Mouse (Mus musculus) kidney, embryonic 16.5 days (tissue): Measurements from ENCODE around the gene 1110065P20Rik. TPM values are rescaled to one million over a fixed set of nuclear protein-coding genes. Genes with fewer than 3 reads are reported as not detected.

ENCODE experiments used
- ATAC-seq: fragments of 200-750 bp; cut with Nextera tagmentation; 2 replicates; pipeline ENCODE4 v1.8.0; 2017; ENCODE audit warnings: moderate TSS enrichment; ENCODE audit not compliant: low FRiP score, low TSS enrichment
- H3K27ac ChIP-seq: fragments of 300-500 bp; sonication (generic); 2 replicates; pipeline ENCODE4 v1.5.1; 2014; ENCODE audit warnings: low read length
- H3K27me3 ChIP-seq: fragments of 300-500 bp; sonication (generic); 2 replicates; pipeline ENCODE4 v1.6.1; 2014; ENCODE audit warnings: low read length, control low read depth, mixed read lengths; ENCODE audit not compliant: insufficient read depth
- H3K36me3 ChIP-seq: fragments of 300-500 bp; sonication (generic); 2 replicates; pipeline ENCODE4 v1.6.1; 2014; ENCODE audit warnings: low read length, control low read depth, mixed read lengths; ENCODE audit not compliant: insufficient read depth
- H3K4me1 ChIP-seq: fragments of 300-500 bp; sonication (generic); 2 replicates; pipeline ENCODE4 v1.6.1; 2014; ENCODE audit warnings: low read length, control low read depth, mixed read lengths; ENCODE audit not compliant: insufficient read depth
- H3K4me2 ChIP-seq: fragments of 300-500 bp; sonication (generic); replicated peaks from 2 replicates; pipeline ENCODE4 v1.6.1; 2014; ENCODE audit warnings: low read depth, low read length
- H3K4me3 ChIP-seq: fragments of 300-500 bp; sonication (generic); 2 replicates; pipeline ENCODE4 v1.5.1; 2014; ENCODE audit warnings: mild to moderate bottlenecking, low read length
- H3K9ac ChIP-seq: fragments of 300-500 bp; sonication (generic); replicated peaks from 2 replicates; pipeline ENCODE4 v1.6.1; 2014; ENCODE audit warnings: low read length
- H3K9me3 ChIP-seq: fragments of 300-500 bp; sonication (generic); 2 replicates; pipeline ENCODE4 v1.6.1; 2016; ENCODE audit warnings: low read length, control low read depth
- WGBS: fragments of 180-500 bp; shearing (Covaris S2); extraction: QIAGEN DNeasy Blood & Tissue Kit; methylation state at CpG from one replicate; pipeline ENCODE4 v1.1.7; 2014; 5-methylcytosine and 5-hydroxymethylcytosine counted together
- polyA plus RNA-seq: library from polyadenylated mRNA; unstranded; fragments of >200 nt; fragmentation: Nextera tagmentation; extraction: Ambion mirVana; gene quantifications from 2 replicates; pipeline ENCODE4 v1.2.1, GENCODE M21; 2015

1110065P20Rik gene
- polyA plus RNA-seq, 1 experiment from 2014 or later: 43.8 TPM

GRCm38 (mm10) chr4:124881341-124881908, 30.4 kb upstream of the 1110065P20Rik start:
- H3K4me3 ChIP-seq: peak overlapping the region; percentile 36
- H3K27me3 ChIP-seq: peaks cover 70% of the 10 kb centered on the region
- H3K4me2 ChIP-seq: peak overlapping the region; percentile 58
- no peaks in the 10 kb centered on the region for H3K36me3 ChIP-seq
- no peaks in the 10 kb centered on the region for H3K4me1 ChIP-seq
- peak; percentile 69; the same call in 1 of the 2 replicates for ATAC-seq
- no peak overlapping the region for H3K27ac ChIP-seq
- H3K9ac ChIP-seq: no peak overlapping the region
- WGBS: 1% methylated on average over 37 of the region's 37 CpGs
- H3K9me3 ChIP-seq: no peaks in the 10 kb centered on the region

- peak within 1 kb of the TSS; percentile 58 for H3K4me2 ChIP-seq
- no peaks in the 10 kb centered on the region for H3K4me1 ChIP-seq
- WGBS: 2% methylated on average over 11 of the region's 11 CpGs
- H3K9ac ChIP-seq: no peak within 1 kb of the TSS
- no peak within 1 kb of the TSS for H3K27ac ChIP-seq
- no peaks in the 10 kb centered on the region for H3K36me3 ChIP-seq
- H3K27me3 ChIP-seq: peaks cover 62% of the 10 kb centered on the region
- H3K9me3 ChIP-seq: no peaks in the 10 kb centered on the region
- no peak for ATAC-seq
- H3K4me3 ChIP-seq: peak within 1 kb of the TSS; percentile 36
These were observed 29.6 kb upstream of the 1110065P20Rik start, which contains the start of gene Epha10 for GRCm38 (mm10) chr4:124880599-124880998. Gene Epha10, plus strand, starts transcription at chr4:124880899.

- Histone ChIP-seq H3K27me3 (no peaks in the 10 kb centered on the region), H3K36me3 (no peaks in the 10 kb centered on the region), H3K4me2 (no peak overlapping the region), H3K27ac (no peak overlapping the region), H3K4me1 (no peaks in the 10 kb centered on the region), H3K9me3 (peaks cover 6% of the 10 kb centered on the region; the same call in 1 of the 2 replicates), H3K9ac (no peak overlapping the region), H3K4me3 (no peak overlapping the region)
- 96% methylated on average over 1 of the region's 1 CpGs for WGBS
- ATAC-seq: no peak
These were observed 21.7 kb upstream of the 1110065P20Rik start for GRCm38 (mm10) chr4:124872719-124873118.

- Histone ChIP-seq H3K4me3 (peak within 1 kb of the TSS; percentile 45), H3K9ac (peak within 1 kb of the TSS; percentile 23; the same call in 1 of the 2 replicates), H3K36me3 (peaks cover 3% of the 10 kb centered on the region; the same call in 1 of the 2 replicates), H3K9me3 (no peaks in the 10 kb centered on the region), H3K4me2 (peak within 1 kb of the TSS; percentile 74), H3K27me3 (peaks cover 25% of the 10 kb centered on the region), H3K27ac (no peak within 1 kb of the TSS), H3K4me1 (peaks cover 6% of the 10 kb centered on the region)
- peak; percentile 65 for ATAC-seq
- 4% methylated on average over 62 of the region's 77 CpGs for WGBS
These were observed 10.5 kb upstream of the 1110065P20Rik start, which contains the start of gene Maneal for GRCm38 (mm10) chr4:124861283-124862188. Gene Maneal, minus strand, starts transcription at chr4:124862171.

GRCm38 (mm10) chr4:124860446-124860845, 9.4 kb upstream of the 1110065P20Rik start:
- ATAC-seq: peak; percentile 57; the same call in 1 of the 2 replicates
- WGBS: 6% methylated on average over 7 of the region's 7 CpGs
- H3K36me3 ChIP-seq: peaks cover 9% of the 10 kb centered on the region; the same call in 1 of the 2 replicates

GRCm38 (mm10) chr4:124858370-124858769, 7.4 kb upstream of the 1110065P20Rik start:
- H3K27ac ChIP-seq: no peak overlapping the region
- H3K4me1 ChIP-seq: peaks cover 6% of the 10 kb centered on the region
- peaks cover 22% of the 10 kb centered on the region; the same call in 1 of the 2 replicates for H3K36me3 ChIP-seq
- no peak overlapping the region for H3K9ac ChIP-seq
- H3K4me2 ChIP-seq: no peak overlapping the region
- no peak for ATAC-seq
- H3K27me3 ChIP-seq: peaks cover 25% of the 10 kb centered on the region
- 52% methylated on average over 5 of the region's 5 CpGs for whole genome bisulfite sequencing
- H3K9me3 ChIP-seq: no peaks in the 10 kb centered on the region
- no peak overlapping the region for H3K4me3 ChIP-seq

More at GRCm38 (mm10) chr4:124860446-124860845, 9.4 kb upstream of the 1110065P20Rik start:
- no peak overlapping the region for H3K27ac ChIP-seq
- H3K4me2 ChIP-seq: no peak overlapping the region
- no peaks in the 10 kb centered on the region for H3K9me3 ChIP-seq
- H3K27me3 ChIP-seq: peaks cover 25% of the 10 kb centered on the region
- H3K9ac ChIP-seq: no peak overlapping the region
- peaks cover 6% of the 10 kb centered on the region for H3K4me1 ChIP-seq
- no peak overlapping the region for H3K4me3 ChIP-seq

GRCm38 (mm10) chr4:124856294-124856693, 5.3 kb upstream of the 1110065P20Rik start:
- Histone ChIP-seq H3K4me3 (no peak overlapping the region), H3K36me3 (peaks cover 24% of the 10 kb centered on the region; the same call in 1 of the 2 replicates), H3K9me3 (no peaks in the 10 kb centered on the region), H3K27ac (no peak overlapping the region), H3K4me2 (no peak overlapping the region), H3K4me1 (peaks cover 10% of the 10 kb centered on the region), H3K27me3 (peaks cover 8% of the 10 kb centered on the region), H3K9ac (no peak overlapping the region)
- WGBS: 91% methylated on average over 8 of the region's 8 CpGs
- ATAC-seq: no peak

GRCm38 (mm10) chr4:124850261-124850913, 609 bp downstream of the 1110065P20Rik start, which contains the start of gene Yrdc:
Gene Yrdc, plus strand, starts transcription at chr4:124850679.
- peak; percentile 93 for ATAC-seq
- Histone ChIP-seq H3K9me3 (no peaks in the 10 kb centered on the region), H3K4me3 (peak within 1 kb of the TSS; percentile 96), H3K27me3 (no peaks in the 10 kb centered on the region), H3K36me3 (peaks cover 17% of the 10 kb centered on the region; the same call in 1 of the 2 replicates), H3K27ac (peak within 1 kb of the TSS; percentile 82), H3K4me2 (peak within 1 kb of the TSS; percentile 95), H3K4me1 (peaks cover 22% of the 10 kb centered on the region), H3K9ac (peak within 1 kb of the TSS; percentile 90)
- under 1% methylated on average over 66 of the region's 90 CpGs for WGBS

- under 1% methylated on average over 24 of the region's 24 CpGs for WGBS
- no peaks in the 10 kb centered on the region for H3K27me3 ChIP-seq
- peaks cover 22% of the 10 kb centered on the region for H3K4me1 ChIP-seq
- peak overlapping the region; percentile 90 for H3K9ac ChIP-seq
- H3K4me3 ChIP-seq: peak overlapping the region; percentile 96
- peak; percentile 62 for ATAC-seq
- no peaks in the 10 kb centered on the region for H3K9me3 ChIP-seq
- peak overlapping the region; percentile 82 for H3K27ac ChIP-seq
- peaks cover 16% of the 10 kb centered on the region; the same call in 1 of the 2 replicates for H3K36me3 ChIP-seq
- peak overlapping the region; percentile 64 for H3K4me2 ChIP-seq
These were observed 1.2 kb downstream of the 1110065P20Rik start for GRCm38 (mm10) chr4:124849631-124850260.
